Mouse (Mus musculus) heart, postnatal 36 days (tissue): ENCODE measurements around the gene Slc23a2. TPM values are rescaled to one million over a fixed set of nuclear protein-coding genes. Genes with fewer than 3 reads are reported as not detected.
A peak's percentile ranks its signal among the peaks of the same experiment; 100 is the strongest.

ENCODE experiments used
- DNase-seq, 2 experiments: peaks; one replicate each; pipeline ENCODE4 v3.0.0; 2021 to 2022
- intact Hi-C: fragments of 180-260 bp; cut with DNase I; formaldehyde crosslinking; loops from one replicate; pipeline ENCODE4 v1.15.1; 2025
- total RNA-seq, 2 experiments: library from RNA; stranded (reverse); gene quantifications; 2 replicates each; pipeline ENCODE4 v1.2.3; 2021

Slc23a2 gene
- total RNA-seq, 2 experiments from 2014 or later, result 13.0 to 14.1 TPM

DNA sequence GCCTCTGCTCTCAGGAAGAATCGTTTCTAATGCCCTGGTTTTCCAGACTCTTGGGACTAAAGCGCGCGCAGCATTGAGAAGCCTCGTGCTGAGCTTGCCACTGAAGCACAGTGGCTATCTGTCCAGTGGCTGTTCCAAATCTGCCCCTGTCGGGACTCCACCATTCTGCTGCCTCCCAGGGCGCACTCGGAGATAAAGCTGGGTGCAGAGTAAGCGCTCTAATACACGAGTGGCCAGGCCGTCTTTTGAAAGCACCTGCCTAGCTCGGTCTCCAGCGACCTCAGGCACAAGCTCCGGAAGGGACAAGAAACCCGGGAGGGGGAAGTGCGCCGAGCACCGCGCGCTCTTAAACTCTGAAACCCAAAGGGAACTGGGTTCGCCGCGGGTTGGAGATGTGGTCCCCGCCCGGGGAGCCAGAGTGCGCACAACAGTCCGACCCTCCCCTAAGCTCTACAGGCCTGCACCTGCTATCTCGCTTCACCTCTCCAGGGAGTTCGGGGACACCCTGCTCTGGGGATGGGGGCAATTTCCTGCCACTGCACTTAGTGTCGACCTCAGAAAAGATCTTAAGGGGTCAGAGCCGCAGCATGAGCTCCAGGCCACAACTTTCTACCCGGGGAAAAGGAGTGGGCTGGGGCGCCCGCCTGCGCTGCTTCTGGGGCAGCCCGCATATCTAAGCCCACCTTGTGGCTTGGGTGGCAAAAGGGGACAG is 115.9 kb downstream of the Slc23a2 start:
- DNase-seq, result peak; percentile 54 to 63
- intact Hi-C loops, result no loop called here

DNA sequence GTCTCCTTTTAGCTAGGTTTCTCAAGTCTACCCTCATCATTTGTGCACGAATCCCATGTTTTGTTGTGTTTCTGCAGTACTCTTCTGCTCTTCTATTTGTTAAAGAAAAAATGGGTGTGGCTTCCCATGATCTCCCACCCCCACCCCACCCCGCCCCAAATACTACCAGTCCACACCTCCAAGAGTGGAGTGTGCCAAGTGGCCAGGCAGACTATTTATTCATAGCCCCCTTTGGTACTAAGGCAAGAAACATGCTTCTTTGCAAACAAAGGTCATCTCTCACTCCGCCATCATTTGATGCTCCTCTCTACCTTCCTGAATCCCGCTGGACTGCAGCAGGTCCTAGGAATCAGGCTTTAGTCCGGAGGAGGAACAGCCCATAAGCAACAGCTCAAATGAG is 116.8 kb downstream of the Slc23a2 start:
- no peak for DNase-seq
- intact Hi-C loops, result no loop called here

DNA sequence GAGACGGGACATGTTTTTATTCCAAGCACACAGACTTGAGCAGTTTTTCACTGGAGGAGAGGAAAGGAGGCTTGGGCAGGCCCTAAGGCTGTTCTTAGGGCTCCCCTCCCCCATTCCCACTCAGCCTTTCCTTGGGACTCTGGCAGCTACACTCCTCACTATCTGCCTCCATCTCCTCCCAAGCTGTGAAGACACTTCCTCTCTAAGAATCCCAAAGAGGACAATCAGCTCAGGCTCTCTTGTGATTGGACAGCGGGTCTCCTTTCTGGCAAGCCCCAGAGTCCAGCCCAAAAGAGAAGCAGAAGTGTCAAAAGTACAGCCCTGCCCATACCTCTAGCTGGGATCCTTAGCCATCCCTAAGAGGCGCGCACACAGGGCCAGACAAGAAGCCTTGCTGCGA is 117.5 kb downstream of the Slc23a2 start:
- no peak for DNase-seq
- intact Hi-C loops, result no loop called here

DNA sequence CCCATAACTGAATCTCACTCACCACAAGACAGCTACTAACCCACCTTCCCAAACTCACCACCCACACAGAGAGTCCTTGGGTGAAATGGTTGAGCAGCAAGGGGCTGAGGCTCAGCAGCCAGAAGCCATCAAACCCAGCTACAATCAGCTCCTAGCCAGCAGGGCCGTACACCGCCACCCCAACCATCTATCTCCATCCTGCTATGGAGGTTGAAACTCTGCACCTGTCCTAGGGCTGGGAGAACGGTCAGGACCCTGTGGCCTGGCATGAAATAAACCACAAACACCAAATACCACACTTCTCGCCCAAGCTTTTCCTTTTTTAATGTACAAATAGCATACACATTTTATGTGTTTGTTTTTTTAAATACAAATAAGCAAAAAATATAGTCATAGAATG is 120.9 kb downstream of the Slc23a2 start:
- DNase-seq, result no peak
- intact Hi-C loops, result no loop called here

DNA sequence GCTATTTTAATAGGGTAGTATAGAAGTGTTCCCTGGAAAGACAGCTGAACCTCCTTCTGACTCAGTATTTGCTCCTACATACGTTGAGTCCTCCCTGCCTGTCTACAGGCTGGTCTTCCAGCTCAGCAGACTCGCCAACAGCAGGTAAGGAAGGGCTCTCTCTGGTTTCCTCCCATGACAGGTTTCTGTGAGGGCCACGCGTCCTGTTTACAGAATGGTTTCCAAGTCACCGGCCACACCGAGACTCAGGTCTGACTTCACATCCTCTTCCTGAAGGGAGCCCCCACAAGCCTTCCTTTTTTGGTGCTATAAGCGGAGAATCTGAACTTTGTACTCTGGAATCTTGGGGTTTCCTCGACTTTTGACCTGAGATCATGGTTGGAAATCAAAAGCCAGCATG is 122.3 kb downstream of the Slc23a2 start:
- no peak for DNase-seq
- intact Hi-C loops, result no loop called here

DNA sequence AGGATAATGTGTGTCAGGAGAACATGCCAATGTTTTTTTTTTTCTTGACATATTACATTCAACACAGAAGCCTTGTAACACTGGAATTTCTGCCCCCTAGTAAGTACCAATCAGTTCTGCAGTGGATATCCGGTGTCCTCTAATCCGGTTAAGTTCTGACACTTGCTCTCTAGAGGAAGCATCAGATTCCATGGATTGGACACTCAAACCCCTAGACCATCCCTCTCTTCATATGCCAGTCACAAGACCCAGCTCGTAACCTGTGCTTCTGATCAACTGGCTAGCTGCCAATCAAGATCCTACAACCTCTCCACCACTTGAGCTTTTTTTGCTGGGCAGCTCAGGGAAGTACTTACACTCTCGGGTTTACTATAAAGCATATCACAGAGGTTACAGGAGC is 123.3 kb downstream of the Slc23a2 start:
- intact Hi-C loops, result no loop called here
- no peak for DNase-seq

DNA sequence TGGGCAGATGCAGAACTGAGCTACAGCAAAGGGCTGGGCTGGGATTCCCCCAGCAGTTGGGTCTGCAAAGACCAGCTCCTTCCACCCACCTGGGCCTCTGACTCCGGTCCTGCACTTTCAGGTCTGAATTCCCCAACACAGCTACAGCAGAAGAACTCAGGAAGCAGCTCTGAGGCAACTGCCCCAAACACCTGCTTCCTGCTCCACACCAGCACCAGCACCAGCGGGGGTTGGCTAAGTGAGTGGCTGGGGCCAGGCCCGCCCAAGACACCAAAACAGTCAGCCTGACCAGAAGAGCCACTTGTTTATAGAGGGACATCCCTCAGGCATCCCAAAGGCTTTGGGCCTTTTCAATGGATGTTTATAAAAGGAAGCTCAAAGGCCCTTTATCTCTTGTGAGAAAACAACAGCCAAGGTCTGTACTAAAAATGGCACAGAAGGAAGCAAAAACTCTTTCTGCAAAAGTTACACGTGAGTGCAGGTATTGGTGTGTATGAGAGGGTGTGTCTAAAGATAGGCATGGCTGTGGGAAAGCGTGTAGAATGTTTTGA is 123.8 kb downstream of the Slc23a2 start:
- intact Hi-C loops, result no loop called here
- DNase-seq, result peak; percentile 34 to 51

DNA sequence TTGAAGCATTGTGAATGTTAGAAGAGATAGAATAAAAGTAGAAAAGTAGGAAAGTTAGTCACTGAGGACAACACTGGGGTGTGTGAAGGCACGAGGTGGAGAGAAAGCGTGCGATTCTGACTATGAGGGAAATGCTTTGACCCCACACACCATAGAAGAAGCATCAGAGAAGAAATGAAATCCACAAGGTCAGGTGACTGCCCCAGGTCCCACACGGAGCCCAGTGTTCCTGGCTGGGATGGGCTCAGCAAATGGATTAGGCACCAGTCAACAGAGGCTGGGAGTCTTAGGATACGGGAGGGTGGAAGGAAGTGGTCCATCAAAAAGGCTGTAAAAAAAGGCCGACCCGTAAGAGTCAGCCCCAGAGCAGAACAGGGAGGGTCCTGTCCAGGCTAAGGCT is 124.5 kb downstream of the Slc23a2 start:
- no peak for DNase-seq
- intact Hi-C loops, result no loop called here

DNA sequence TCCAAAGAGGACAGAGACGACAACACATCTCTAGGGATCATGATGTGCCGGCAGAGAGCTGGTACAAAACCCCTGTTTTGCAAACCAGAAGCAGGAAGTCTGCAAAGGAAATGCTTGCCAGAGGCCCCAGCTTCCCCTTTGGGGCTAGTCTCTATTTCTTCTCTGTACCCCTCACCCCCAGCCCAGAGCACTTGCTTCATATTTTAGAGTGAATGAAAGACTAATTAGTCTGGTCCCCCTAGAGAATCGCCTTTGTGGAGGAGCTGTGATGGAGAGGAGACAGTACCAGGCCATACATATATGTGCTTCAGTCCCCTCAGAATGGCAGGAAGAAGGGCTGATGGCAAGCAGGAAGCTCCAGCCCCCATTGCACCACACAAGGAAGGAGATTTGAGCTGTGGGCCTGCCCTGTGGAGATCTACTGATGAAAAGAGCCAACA is 125.5 kb downstream of the Slc23a2 start:
- intact Hi-C loops, result no loop called here
- DNase-seq, result no peak

DNA sequence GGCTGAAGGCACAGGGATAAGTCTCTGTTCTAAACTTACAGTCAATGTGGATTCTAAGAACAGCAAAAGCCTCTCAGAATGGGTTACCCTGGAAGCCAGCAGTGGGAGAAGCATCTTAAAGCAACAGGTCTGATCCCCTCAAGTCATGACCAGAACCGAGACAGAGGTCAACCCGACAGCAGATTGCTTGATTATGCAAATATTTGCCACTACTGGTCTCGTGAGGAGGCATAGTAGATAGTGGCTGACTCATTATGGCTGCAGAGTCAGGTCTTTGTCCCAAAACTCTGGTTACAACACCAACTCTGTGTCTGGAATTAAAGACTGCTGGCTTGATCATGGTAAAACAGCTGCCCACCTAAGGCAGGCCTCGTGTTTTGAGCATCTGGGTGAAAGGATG is 126.8 kb downstream of the Slc23a2 start:
- DNase-seq, result no peak
- intact Hi-C loops, result no loop called here

DNA sequence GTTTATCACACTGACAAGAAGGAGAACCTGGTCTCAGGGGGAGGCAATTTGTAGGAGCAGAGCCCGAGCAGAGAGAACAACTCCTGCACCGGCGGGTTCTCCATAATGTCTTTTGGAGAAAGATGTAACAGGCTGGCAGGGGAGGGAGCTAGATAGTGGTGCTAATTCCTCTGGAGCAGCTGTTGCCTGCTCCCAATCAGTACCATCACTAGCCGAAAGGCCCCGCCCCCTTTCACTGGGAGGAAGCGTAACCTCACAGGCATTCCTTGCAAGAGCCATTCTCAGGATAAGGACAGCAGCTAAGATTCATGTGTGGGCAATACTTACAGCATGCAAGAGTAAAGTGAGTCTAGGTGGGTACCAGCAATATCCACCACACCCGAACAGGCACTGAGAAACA is 127.3 kb downstream of the Slc23a2 start:
- DNase-seq, result peak; percentile 56 to 66
- intact Hi-C loops, result no loop called here

DNA sequence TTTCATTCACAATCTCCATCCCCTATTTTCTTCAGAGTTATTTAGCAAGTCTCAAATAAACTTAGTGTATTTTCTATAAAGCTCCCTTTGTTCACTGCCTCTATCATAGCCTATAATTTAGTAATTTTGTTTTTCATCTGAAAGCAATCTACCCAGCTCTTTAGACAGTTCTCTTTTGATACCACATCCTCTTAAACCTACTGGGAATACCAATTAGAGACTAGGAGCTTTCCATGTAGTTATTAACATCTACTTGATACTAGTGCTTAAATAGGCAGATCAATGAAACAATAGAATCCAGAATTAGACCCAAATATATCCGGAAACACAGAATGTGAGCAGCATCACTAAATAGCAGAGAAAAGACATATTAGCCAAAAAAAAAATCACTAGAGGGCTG is 128.9 kb downstream of the Slc23a2 start:
- intact Hi-C loops, result no loop called here
- no peak for DNase-seq

DNA sequence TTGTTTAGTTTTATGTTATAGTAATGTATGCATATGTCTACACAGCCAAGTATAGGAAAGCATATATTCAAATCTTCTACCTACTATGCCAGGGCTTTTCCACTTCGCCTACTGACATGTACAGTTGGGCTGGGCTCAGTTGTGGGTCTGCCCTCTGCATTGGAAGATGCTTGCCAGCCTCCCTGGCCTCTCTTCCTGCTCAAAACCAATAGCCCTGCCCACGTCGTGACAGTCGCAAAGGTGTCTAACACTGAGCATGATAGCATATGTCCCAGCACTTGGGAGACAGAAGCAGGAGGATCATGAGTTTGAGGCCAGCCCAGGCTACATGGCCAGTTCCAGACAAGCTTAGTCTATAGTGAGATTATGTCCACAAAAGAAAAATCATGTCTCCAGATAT is 131.8 kb downstream of the Slc23a2 start:
- intact Hi-C loops, result no loop called here
- DNase-seq, result no peak

DNA sequence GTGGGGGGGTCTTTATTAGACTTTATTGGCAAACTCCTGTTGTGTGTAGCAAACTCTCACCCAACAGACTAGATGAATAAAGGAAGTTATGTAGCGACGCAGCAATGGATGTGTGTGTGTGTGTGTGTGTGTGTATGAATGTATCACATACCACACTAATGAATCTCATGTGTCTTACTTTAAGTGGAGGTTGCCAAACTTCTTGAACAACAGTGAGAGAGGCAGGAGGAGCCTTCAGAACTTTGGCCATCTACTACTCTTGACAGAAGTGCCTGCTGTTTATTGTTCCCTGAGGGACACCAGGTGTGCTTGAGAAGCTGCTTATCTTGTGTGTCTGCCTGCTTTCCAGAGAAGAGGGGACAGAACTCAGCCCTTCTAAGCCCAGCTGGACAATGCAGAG is 134.1 kb downstream of the Slc23a2 start:
- intact Hi-C loops, result no loop called here
- DNase-seq, result no peak

DNA sequence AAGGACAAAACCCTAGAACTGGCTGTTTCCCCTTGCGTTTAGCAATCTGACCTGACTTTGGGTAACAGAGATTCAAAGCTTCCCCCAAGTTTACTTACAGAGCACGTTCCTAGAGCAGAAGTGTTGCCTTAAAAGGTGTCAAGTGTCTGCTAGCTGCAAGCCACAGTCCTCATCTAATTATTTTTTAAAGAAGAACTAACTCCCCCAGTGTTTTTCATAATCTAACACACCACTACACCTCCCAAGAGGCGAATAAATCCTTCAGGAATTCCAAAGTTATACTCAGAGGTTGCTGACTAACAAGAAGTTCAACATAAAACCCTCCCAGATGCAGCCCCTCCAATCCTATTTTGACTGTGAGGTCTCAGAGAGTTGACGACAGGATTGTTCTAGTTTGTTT is 136.7 kb downstream of the Slc23a2 start:
- DNase-seq, result no peak
- intact Hi-C loops, result no loop called here

DNA sequence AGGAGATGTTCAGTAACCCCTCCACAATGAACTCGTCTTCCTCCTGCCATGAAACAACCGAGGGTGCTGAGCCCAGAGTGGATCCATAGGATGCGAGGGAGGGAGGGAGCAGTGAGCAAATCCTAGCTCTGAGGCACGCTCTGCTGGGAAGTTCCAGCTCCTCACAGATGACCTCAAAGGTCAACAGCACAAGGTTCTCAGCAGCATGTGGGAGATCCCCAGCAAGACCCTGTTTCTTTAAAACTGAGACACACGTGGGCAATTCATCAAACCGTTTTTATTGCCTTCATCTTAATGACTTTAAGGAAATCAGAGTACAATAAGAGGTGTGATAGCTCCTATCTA is 137.5 kb downstream of the Slc23a2 start:
- intact Hi-C loops, result no loop called here

DNA sequence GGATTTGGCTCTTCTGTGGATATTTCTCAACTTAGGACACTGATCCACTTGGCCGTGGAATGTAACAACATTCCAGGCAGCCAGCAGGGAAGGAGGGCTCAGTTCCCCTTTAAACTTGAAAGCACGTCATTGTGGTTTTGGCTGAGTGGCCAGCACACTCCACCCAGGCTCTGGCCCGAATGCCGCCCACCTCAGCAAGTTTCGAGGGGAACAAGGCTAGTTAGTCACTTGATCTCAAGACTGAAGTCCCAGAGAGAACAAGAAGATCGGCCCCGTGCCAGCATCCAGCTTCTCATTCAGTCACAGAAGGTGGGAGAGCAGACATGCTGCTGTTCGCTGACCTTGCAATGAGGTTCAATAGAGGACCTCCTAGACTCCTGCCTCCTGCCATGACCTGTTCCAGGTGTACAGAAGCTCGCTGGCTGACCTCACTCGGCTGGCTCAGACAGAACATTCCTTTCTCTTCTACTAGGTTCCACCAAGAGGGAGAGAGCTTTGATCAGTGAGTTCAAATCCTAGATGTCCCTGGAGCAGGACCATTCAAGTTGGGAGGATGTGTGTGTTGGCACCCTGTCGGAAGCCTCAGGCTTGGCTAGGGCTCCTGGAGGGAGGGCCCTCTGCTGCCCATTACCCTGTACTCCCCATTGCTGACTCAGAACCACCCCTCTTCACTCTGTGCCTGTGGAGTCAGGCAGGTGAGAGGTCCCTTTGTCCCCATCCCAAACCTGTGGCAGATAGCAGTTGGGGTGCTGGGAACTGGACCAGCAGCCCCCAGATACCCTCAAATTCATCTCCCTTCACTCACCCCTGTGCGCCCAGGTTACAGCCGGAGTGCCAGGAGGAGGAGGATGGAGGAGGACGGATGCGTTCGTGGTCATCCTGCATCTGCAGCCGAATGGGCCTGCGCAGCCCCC is 138.1 kb downstream of the Slc23a2 start:
- intact Hi-C loops, result no loop called here
- peak; percentile 73 to 74 for DNase-seq

More for the DNA sequence above, 137.5 kb downstream of the Slc23a2 start:
- DNase-seq, result no peak

DNA sequence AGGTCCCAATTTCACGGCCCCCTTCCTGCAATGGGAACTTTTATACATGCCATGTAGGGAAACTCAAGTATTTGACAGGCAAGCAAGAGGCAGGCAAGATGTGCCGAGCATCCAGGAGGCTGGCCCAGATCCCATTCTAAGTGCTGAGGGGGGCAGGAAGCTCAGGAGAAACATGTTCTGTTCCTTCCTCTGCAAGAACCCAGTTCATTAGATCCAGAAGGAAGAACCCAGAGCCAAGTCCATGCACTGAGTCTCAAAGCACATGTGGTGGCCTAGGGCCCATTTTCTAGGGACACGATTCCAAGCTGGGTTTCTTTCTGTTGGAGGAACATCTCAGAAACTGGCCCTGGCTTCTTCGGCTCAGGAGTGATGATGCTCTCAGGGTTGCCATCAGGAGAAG is 139.5 kb downstream of the Slc23a2 start:
- intact Hi-C loops, result no loop called here
- no peak for DNase-seq

DNA sequence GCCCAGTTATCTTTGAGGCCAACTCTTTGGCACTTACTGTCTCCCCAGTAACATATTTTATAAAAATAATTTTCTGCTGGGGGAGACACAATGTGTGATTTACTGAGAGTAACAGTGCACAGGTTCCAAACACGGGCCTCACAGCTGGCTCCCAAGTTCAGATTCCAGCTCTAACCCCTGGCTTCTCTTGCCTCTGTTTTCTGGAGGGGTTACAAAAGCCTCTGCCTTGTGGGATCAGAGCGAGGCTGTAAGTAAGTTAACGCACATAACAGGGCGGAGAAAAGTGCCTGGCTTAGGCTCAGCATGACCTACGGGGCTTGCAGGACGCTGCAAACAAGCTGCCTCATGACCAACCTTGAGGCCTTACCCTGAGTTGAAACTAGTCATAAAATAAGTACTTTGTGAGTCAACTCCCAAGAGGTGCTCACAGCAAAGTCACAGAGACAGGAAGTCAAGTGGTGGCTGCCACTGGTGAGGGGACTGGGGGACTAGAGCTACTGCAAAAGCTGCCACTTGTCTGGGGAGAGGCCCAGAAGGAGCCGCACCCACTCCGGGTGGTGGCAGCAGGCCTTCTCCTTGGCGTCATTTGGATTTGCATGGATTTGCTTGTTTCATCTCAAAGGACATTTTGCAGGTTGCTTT is 140.3 kb downstream of the Slc23a2 start:
- intact Hi-C loops, result no loop called here
- DNase-seq, result no peak

DNA sequence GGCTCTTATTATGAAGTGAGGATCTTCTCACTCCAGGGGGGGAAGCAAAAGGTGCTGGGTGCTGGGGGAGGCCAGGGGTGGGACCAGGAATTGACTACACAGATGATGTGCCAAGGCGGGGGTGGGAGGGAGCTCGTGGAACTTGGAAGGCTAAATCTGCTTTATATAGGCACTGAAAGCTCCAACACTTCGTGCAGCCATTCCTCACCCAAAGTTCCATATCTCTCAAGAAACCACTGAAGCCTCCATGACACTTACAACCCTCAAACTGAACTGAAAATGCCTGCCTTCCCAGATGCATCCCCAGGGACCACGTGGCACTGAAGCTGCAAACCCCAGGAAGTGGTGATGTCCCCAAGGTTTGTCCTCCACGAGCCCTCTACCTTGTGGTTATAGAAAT is 141.0 kb downstream of the Slc23a2 start:
- intact Hi-C loops, result no loop called here
- no peak for DNase-seq
